Mouse (Mus musculus): ENCODE data around the gene Elmod1.

- TF ChIP-seq JUND (conservative IDR thresholded peaks at IDR 0.05; ENCODE audit: low read depth, low read length) (no peak), MAFK (IDR thresholded peaks at IDR 0.05; ENCODE audit: insufficient replicate concordance, low read length) (no peak), USF1 (IDR thresholded peaks at IDR 0.05; ENCODE audit: low read depth, low read length) (no peak), ZNF384 (IDR thresholded peaks at IDR 0.05; ENCODE audit: low read depth, low read length) (no peak), EP300 (IDR thresholded peaks at IDR 0.05; ENCODE audit: low read length) (no peak), CTCF (conservative IDR thresholded peaks at IDR 0.05 in 1 of 2, IDR thresholded peaks at IDR 0.05 in 1 of 2; ENCODE audit: low read depth in 2 of 2, low read length in 2 of 2) (peak; percentile 36 to 72; a peak in 3 of 4 replicates), POLR2A (IDR thresholded peaks at IDR 0.05; ENCODE audit: low read depth, low read length) (no peak), NRF1 (IDR thresholded peaks at IDR 0.05; ENCODE audit: low read depth, low read length) (no peak), MAZ (IDR thresholded peaks at IDR 0.05; ENCODE audit: low read depth, low read length) (no peak)
These were observed 27.6 kb downstream of the Elmod1 start for GRCm38 (mm10) chr9:53947463-53947862.
